Comparison of ENCODE assay signal across 8 mouse cellular contexts in the genomic region with DNA sequence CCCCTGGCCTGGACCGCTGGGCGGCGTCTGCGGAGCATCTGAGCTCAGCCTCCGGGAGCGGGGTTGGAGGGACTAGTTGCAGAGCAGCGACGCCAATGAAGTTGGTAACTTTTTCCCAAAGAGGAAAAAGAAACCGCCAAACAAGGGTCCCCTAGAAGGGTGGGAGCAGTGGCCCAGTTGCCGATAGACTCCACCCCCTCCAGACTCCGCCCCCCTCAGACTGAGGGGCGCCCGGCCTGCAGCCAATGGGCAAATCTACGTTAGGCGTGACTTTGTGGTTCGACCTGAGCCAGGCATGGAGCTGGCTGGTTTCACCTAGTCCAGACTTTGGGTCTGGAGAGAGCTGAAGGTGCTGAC.
DNase-seq lines count a peak whose midpoint lies in the region; ATAC-seq and TF ChIP-seq lines count a peak whose summit lies in the region.

No protein-coding gene starts in this region.

- no peaks in the 10 kb centered on the region for H3K9me3 ChIP-seq in ES-Bruce4 (replicated peaks; ENCODE audit: control insufficient read depth, insufficient read depth, low read length, poor library complexity, severe bottlenecking)
- H3K9me3 ChIP-seq in forebrain, embryonic 12.5 days = no peaks in the 10 kb centered on the region
- no peaks in the 10 kb centered on the region for H3K9me3 ChIP-seq in midbrain, embryonic 10.5 days (replicated peaks)

- peak overlapping the region; percentile 74 for H3K9ac ChIP-seq in ES-Bruce4 (ENCODE audit: low read depth, poor library complexity, severe bottlenecking)
- H3K9ac ChIP-seq in forebrain, embryonic 12.5 days = peak overlapping the region; percentile 62

- H3K36me3 ChIP-seq in ES-Bruce4 (ENCODE audit: control insufficient read depth, insufficient read depth, low read length, poor library complexity, severe bottlenecking) = no peaks in the 10 kb centered on the region
- H3K36me3 ChIP-seq in forebrain, embryonic 12.5 days (replicated peaks) = no peaks in the 10 kb centered on the region
- no peaks in the 10 kb centered on the region for H3K36me3 ChIP-seq in midbrain, embryonic 10.5 days

- H3K4me2 ChIP-seq in forebrain, embryonic 12.5 days = peak overlapping the region; percentile 93

- no peak for TF ChIP-seq POLR2A in ES-Bruce4 (IDR thresholded peaks at IDR 0.05; ENCODE audit: insufficient read depth, low read length)

- peak overlapping the region; percentile 74 for H3K4me3 ChIP-seq in ES-Bruce4 (ENCODE audit: low read depth, low read length)
- peak overlapping the region; percentile 49 for H3K4me3 ChIP-seq in forebrain, embryonic 12.5 days (replicated peaks)
- peak overlapping the region; percentile 67 for H3K4me3 ChIP-seq in midbrain, embryonic 10.5 days

- TF ChIP-seq CTCF in ES-Bruce4 (IDR thresholded peaks at IDR 0.05; ENCODE audit: low read depth, low read length) = no peak

- WGBS in forebrain, embryonic 12.5 days = under 1% methylated on average over 16 of the region's 16 CpGs
- WGBS in midbrain, embryonic 10.5 days = under 1% methylated on average over 16 of the region's 16 CpGs

- TF ChIP-seq EP300 in ES-Bruce4 (IDR thresholded peaks at IDR 0.05; ENCODE audit: insufficient read depth, low read depth, low read length) = no peak

- peak; percentile 87 for ATAC-seq in forebrain, embryonic 12.5 days (ENCODE audit: low FRiP score)

- peak; percentile 61 for DNase-seq in adrenal gland, postnatal 10 days
- DNase-seq in adrenal gland, adult 2 months = no peak
- peak; percentile 49 for DNase-seq in kidney, postnatal 10 days
- peak; percentile 78 for DNase-seq in midbrain, embryonic 10.5 days (ENCODE audit: low spot score)
- DNase-seq in thymus, postnatal 25 days = peak; percentile 15
- DNase-seq in spleen, adult 12 weeks (ENCODE audit: low spot score) = no peak

- H3K27me3 ChIP-seq in ES-Bruce4 (ENCODE audit: control insufficient read depth, insufficient read depth, low read length, poor library complexity, severe bottlenecking) = no peaks in the 10 kb centered on the region
- 0 out of 2 replicates have a peak, but pooled peaks cover 13% of the 10 kb centered on the region for H3K27me3 ChIP-seq in forebrain, embryonic 12.5 days
- H3K27me3 ChIP-seq in midbrain, embryonic 10.5 days (ENCODE audit: low read depth, poor library complexity, severe bottlenecking) = peaks cover 57% of the 10 kb centered on the region

- no peaks in the 10 kb centered on the region for H3K4me1 ChIP-seq in ES-Bruce4 (ENCODE audit: control insufficient read depth, insufficient read depth, low read length)
- peaks cover 22% of the 10 kb centered on the region for H3K4me1 ChIP-seq in forebrain, embryonic 12.5 days
- peaks cover 24% of the 10 kb centered on the region for H3K4me1 ChIP-seq in midbrain, embryonic 10.5 days

- H3K27ac ChIP-seq in ES-Bruce4 (ENCODE audit: insufficient read depth, low read length) = no peak overlapping the region
- H3K27ac ChIP-seq in forebrain, embryonic 12.5 days = peak overlapping the region; percentile 69
- H3K27ac ChIP-seq in midbrain, embryonic 10.5 days (replicated peaks) = peak overlapping the region; percentile 91

Comparison
In these comparisons a context has a peak if more than half of its experiments do, and no peak if none do; other contexts are left out.
1. DNase-seq: peak in adrenal gland, postnatal 10 days (single experiment), kidney, postnatal 10 days (single experiment), midbrain, embryonic 10.5 days (single experiment) and thymus, postnatal 25 days (single experiment); none in adrenal gland, adult 2 months (single experiment) and spleen, adult 12 weeks (single experiment).
2. Peak in every context shown above with its lines, with median percentiles within 50 percentile points of each other: H3K4me3 ChIP-seq.